In genomic region chr13:35348283-35348682, GRCm38 (mm10) we compare ENCODE assay signal across 16 mouse cellular contexts.
DNase-seq lines count a peak whose midpoint lies in the region; ATAC-seq and TF ChIP-seq lines count a peak whose summit lies in the region.
"Had no signal": no experiment of that assay in that cellular context is flagged by ENCODE, and none has a peak within 500 bp of the region (broad histone marks: within the 10 kb centered on the region; RNA-seq: fewer than 3 reads in every experiment).

No protein-coding gene starts in this region.

- H3K4me2 ChIP-seq in midbrain, embryonic 16.5 days (ENCODE audit: low read length) = no peak overlapping the region
- H3K4me2 ChIP-seq in midbrain, embryonic 14.5 days (ENCODE audit: low read length) = no peak overlapping the region
- H3K4me2 ChIP-seq in forebrain, embryonic 16.5 days (ENCODE audit: low read length) = no peak overlapping the region
- H3K4me2 ChIP-seq in hindbrain, postnatal 0 days (ENCODE audit: low read depth, low read length) = no peak overlapping the region
- H3K4me2 ChIP-seq: kidney, embryonic 15.5 days; midbrain, embryonic 12.5 days had no signal

- no peaks in the 10 kb centered on the region for H3K36me3 ChIP-seq in midbrain, embryonic 16.5 days (ENCODE audit: control insufficient read depth, insufficient read depth, low read length)
- H3K36me3 ChIP-seq in midbrain, embryonic 14.5 days (ENCODE audit: control insufficient read depth, insufficient read depth, low read length) = no peaks in the 10 kb centered on the region
- no peaks in the 10 kb centered on the region for H3K36me3 ChIP-seq in forebrain, embryonic 16.5 days (ENCODE audit: control insufficient read depth, insufficient read depth)
- H3K36me3 ChIP-seq in hindbrain, postnatal 0 days (ENCODE audit: insufficient read depth, low read length) = no peaks in the 10 kb centered on the region
- H3K36me3 ChIP-seq: heart, embryonic 10.5 days; kidney, embryonic 15.5 days; midbrain, embryonic 12.5 days had no signal

- WGBS in midbrain, embryonic 16.5 days = 81% methylated on average over 3 of the region's 3 CpGs
- WGBS in midbrain, embryonic 14.5 days = 83% methylated on average over 3 of the region's 3 CpGs
- 55% methylated on average over 3 of the region's 3 CpGs for WGBS in forebrain, embryonic 16.5 days
- 48% methylated on average over 3 of the region's 3 CpGs for WGBS in hindbrain, postnatal 0 days

- no peak for DNase-seq in frontal cortex, postnatal 36 days (ENCODE audit: low spot score in 2 of 2)
- no peak for DNase-seq in midbrain, embryonic 14.5 days
- DNase-seq in hindbrain, postnatal 0 days (ENCODE audit: low spot score) = peak; percentile 71
- no peak for DNase-seq in kidney, postnatal 10 days
- DNase-seq: adrenal gland, postnatal 25 days; heart, postnatal 14 days; lung, adult 18-20 months; lung, postnatal 4 days; thymus, postnatal 25 days had no signal

- no peak for TF ChIP-seq CTCF in hindbrain, postnatal 0 days (IDR thresholded peaks at IDR 0.05; ENCODE audit: low read depth)

- H3K27ac ChIP-seq in midbrain, embryonic 16.5 days (ENCODE audit: low read length) = no peak overlapping the region
- no peak overlapping the region for H3K27ac ChIP-seq in midbrain, embryonic 14.5 days (replicated peaks; ENCODE audit: low read depth, low read length)
- H3K27ac ChIP-seq in forebrain, embryonic 16.5 days (ENCODE audit: low read length) = no peak overlapping the region
- 0 out of 2 replicates have a peak overlapping the region, but pooled peaks have one; percentile 16 for H3K27ac ChIP-seq in hindbrain, postnatal 0 days
- H3K27ac ChIP-seq: heart, embryonic 10.5 days; kidney, embryonic 15.5 days; midbrain, embryonic 12.5 days had no signal

- H3K4me3 ChIP-seq in midbrain, embryonic 16.5 days (ENCODE audit: low read depth, low read length) = no peak overlapping the region
- no peak overlapping the region for H3K4me3 ChIP-seq in midbrain, embryonic 14.5 days (replicated peaks; ENCODE audit: low read depth, low read length)
- no peak overlapping the region for H3K4me3 ChIP-seq in forebrain, embryonic 16.5 days (replicated peaks; ENCODE audit: low read length)
- H3K4me3 ChIP-seq in hindbrain, postnatal 0 days (ENCODE audit: low read length) = no peak overlapping the region
- H3K4me3 ChIP-seq: erythroblast, embryonic 14.5 days; heart, embryonic 10.5 days; kidney, embryonic 15.5 days; midbrain, embryonic 12.5 days had no signal

- no peaks in the 10 kb centered on the region for H3K9me3 ChIP-seq in midbrain, embryonic 16.5 days (replicated peaks; ENCODE audit: control insufficient read depth, low read length, poor library complexity, severe bottlenecking)
- H3K9me3 ChIP-seq in midbrain, embryonic 14.5 days (ENCODE audit: control insufficient read depth, low read length) = no peaks in the 10 kb centered on the region
- H3K9me3 ChIP-seq in forebrain, embryonic 16.5 days (ENCODE audit: control insufficient read depth, low read length) = no peaks in the 10 kb centered on the region
- H3K9me3 ChIP-seq in hindbrain, postnatal 0 days (ENCODE audit: low read length) = no peaks in the 10 kb centered on the region
- H3K9me3 ChIP-seq: heart, embryonic 10.5 days; kidney, embryonic 15.5 days; midbrain, embryonic 12.5 days had no signal

- no peak overlapping the region for H3K9ac ChIP-seq in midbrain, embryonic 16.5 days (ENCODE audit: low read depth, low read length)
- H3K9ac ChIP-seq in midbrain, embryonic 14.5 days (replicated peaks; ENCODE audit: low read length) = no peak overlapping the region
- no peak overlapping the region for H3K9ac ChIP-seq in forebrain, embryonic 16.5 days (replicated peaks; ENCODE audit: low read depth, low read length)
- no peak overlapping the region for H3K9ac ChIP-seq in hindbrain, postnatal 0 days (replicated peaks; ENCODE audit: low read length)
- H3K9ac ChIP-seq: kidney, embryonic 15.5 days; midbrain, embryonic 12.5 days had no signal

- H3K27me3 ChIP-seq in midbrain, embryonic 16.5 days (ENCODE audit: control insufficient read depth, insufficient read depth, low read depth, low read length) = no peaks in the 10 kb centered on the region
- H3K27me3 ChIP-seq in midbrain, embryonic 14.5 days (ENCODE audit: control insufficient read depth, insufficient read depth, low read length) = no peaks in the 10 kb centered on the region
- H3K27me3 ChIP-seq in forebrain, embryonic 16.5 days (replicated peaks; ENCODE audit: control insufficient read depth, insufficient read depth, low read length) = no peaks in the 10 kb centered on the region
- H3K27me3 ChIP-seq in hindbrain, postnatal 0 days (ENCODE audit: insufficient read depth, low read length) = no peaks in the 10 kb centered on the region
- H3K27me3 ChIP-seq: kidney, embryonic 15.5 days; midbrain, embryonic 12.5 days had no signal

- H3K4me1 ChIP-seq in midbrain, embryonic 16.5 days (ENCODE audit: control insufficient read depth, insufficient read depth, low read length) = no peaks in the 10 kb centered on the region
- H3K4me1 ChIP-seq in midbrain, embryonic 14.5 days (ENCODE audit: control insufficient read depth, insufficient read depth, low read length) = no peaks in the 10 kb centered on the region
- peaks cover 5% of the 10 kb centered on the region; the same call in 1 of the 2 replicates for H3K4me1 ChIP-seq in forebrain, embryonic 16.5 days (replicated peaks; ENCODE audit: control insufficient read depth, insufficient read depth, low read length)
- H3K4me1 ChIP-seq in hindbrain, postnatal 0 days (ENCODE audit: insufficient read depth, low read length) = no peaks in the 10 kb centered on the region
- H3K4me1 ChIP-seq: heart, embryonic 10.5 days; kidney, embryonic 15.5 days; midbrain, embryonic 12.5 days had no signal

- ATAC-seq in frontal cortex, adult (ENCODE audit: low TSS enrichment) = peak; percentile 16; the same call in 1 of the 2 replicates
- peak; percentile 39; the same call in 1 of the 2 replicates for ATAC-seq in midbrain, embryonic 16.5 days
- no peak; the same call in 1 of the 2 replicates for ATAC-seq in midbrain, embryonic 14.5 days (ENCODE audit: low FRiP score, low TSS enrichment)
- peak; percentile 83 for ATAC-seq in forebrain, embryonic 16.5 days
- peak; percentile 86 for ATAC-seq in hindbrain, postnatal 0 days
